Mouse (Mus musculus): ENCODE measurements around the gene Tyw1.

The Tyw1 gene

DNA sequence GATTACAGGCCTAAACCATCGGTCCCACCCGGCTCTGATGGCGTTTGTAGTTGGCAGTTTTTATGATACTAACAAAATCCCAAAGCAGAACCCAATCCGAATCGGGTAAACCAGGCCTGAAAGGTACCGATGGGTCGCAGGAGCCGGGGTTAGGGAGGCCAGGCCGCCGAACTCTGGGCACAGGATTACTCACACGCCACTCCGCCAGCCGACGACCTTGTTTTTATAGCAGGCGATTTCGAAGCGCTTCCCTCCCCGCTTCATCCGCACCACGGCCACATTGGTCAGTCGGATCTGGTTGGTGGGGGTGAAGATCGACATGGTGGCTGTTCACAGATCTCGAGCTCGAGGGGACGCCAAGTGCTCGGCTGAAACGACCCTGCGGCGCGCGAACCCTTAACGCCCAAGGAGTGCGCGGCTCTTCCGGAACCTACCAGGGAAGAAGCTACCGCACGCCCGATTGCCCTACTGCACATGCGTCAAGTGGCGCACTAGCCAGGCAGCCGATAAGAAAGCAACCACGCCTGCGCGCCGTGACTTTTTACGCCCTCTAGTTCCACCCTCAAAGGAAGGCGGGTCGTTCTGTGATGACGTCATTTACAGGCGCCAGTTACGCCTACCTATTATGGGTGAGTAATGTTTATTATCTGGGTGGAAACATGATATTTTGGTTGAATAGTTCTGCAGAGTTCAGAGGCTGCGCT lies at the start of gene Tyw1, which contains the start of gene Sbds:
Gene Tyw1, plus strand, starts transcription at position 603 of the 704 bp plus-strand sequence.
Gene Sbds, minus strand, starts transcription at position 514 of the 704 bp plus-strand sequence.
- peak; percentile 98 to 99 for DNase-seq (ENCODE audit: low spot score in 2 of 2)

DNA sequence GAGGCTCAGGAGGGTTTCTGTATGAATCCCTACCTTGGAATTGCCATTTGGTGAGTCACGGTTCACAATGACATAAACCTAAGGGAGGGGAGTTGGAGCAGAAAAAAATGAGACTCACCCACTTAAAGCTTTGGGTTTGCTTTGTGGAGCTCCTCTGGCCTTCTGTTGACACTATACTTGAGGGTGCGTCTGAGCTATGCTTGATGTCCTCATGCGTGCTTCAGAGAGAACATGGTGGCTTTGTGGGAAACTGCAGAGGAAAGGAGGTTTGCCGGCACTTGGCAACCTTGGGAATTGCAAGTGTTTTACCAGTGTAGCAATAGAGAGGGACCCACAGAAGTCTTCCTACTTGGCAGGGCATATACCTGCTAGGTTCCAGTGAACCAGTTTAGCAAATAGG lies 48.1 kb upstream of the Tyw1 start:
- DNase-seq (ENCODE audit: low spot score in 2 of 2): no peak

DNA sequence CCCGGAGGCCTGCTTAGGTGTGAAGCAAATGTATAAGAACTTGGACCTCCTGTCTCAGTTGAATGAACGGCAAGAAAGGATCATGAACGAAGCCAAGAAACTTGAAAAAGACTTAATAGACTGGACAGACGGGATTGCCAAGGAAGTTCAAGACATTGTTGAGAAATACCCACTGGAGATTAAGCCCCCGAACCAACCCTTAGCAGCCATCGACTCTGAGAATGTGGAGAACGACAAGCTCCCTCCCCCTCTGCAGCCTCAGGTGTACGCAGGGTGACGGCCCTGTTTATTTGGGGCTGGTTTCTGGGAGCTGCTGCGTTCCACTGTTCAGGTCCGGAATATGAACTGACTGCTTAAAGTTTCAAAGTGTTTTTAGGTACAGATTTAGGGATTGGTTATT lies 42.5 kb upstream of the Tyw1 start:
- DNase-seq (ENCODE audit: low spot score in 2 of 2): no peak

- DNase-seq (ENCODE audit: low spot score in 2 of 2): no peak
These were observed 38.6 kb upstream of the Tyw1 start, which contains the start of gene Tmem248 for GRCm38 (mm10) chr5:130216781-130217180. TSS of gene Tmem248 (plus strand) at chr5:130217081.

- no peak for DNase-seq (ENCODE audit: low spot score in 2 of 2)
These were observed 38.0 kb upstream of the Tyw1 start for GRCm38 (mm10) chr5:130217406-130217805.

DNA sequence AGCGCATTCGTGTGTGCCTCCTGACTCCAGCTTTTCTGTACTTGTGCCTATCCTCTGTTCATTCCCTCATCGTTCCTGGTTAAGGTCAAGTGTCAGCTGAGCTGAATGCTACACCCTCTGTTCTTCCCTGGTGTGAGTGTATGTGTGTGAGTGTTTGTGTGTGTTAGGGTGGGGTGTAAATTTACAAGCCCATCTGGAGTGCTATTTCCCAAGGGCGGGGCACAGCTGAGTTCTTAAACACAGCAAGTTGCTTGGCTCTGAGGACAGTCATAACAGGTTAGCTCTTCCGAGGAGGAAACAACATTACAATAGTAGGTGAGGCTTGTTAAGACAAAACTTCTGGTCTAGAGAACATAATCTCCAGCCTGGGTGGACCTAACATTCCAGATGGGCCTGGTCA lies 37.1 kb upstream of the Tyw1 start:
- DNase-seq (ENCODE audit: low spot score in 2 of 2): no peak

- no peak for DNase-seq (ENCODE audit: low spot score in 2 of 2)
These were observed 34.1 kb upstream of the Tyw1 start for GRCm38 (mm10) chr5:130221316-130221715.

DNA sequence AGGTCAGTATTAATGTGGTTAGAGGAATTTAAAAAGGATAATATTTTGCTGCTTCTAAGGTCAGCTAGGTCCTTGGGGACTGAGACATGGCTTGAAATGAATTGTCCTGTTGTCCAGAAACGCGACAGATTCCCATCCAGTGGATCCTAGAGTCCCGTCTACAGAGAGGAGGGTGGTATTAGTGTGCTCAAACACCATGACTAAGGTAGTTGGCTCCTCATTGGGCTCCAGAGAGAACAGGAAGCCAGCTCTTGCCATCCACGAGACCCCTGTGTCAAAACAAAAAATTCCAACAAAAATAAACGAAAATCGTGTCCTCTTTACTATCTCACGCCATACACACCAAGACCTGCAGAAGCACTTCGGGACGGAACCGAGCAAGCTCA lies 33.7 kb upstream of the Tyw1 start:
- no peak for DNase-seq (ENCODE audit: low spot score in 2 of 2)

- DNase-seq (ENCODE audit: low spot score in 2 of 2): peak; percentile 93
These were observed 33.0 kb upstream of the Tyw1 start for GRCm38 (mm10) chr5:130222146-130223004.

GRCm38 (mm10) chr5:130226790-130227189 lies 28.6 kb upstream of the Tyw1 start:
- DNase-seq (ENCODE audit: low spot score in 2 of 2): no peak

GRCm38 (mm10) chr5:130228120-130228519 lies 27.3 kb upstream of the Tyw1 start:
- no peak for DNase-seq (ENCODE audit: low spot score in 2 of 2)

- DNase-seq (ENCODE audit: low spot score in 2 of 2): no peak
These were observed 19.1 kb upstream of the Tyw1 start for GRCm38 (mm10) chr5:130236302-130236701.

DNA sequence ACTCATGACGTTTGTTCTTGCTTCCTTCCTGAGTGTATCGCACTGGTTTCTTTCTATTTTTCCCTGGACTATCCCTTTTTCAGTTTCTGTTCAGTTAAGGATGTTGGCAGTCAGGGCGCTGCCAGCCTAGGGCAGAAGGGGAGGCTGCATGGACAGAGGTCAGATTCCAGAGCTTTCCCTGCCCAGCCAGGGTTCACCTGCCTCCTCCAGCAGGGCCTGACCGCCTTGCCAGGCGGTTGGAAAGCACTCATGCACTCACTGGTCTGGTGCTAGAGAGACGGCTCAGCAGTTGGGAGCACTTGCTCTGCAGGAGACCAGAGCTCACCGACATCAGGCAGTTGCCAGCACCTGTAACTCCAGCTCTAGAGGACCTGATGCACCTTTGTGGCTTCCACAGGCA lies 16.2 kb upstream of the Tyw1 start:
- no peak for DNase-seq (ENCODE audit: low spot score in 2 of 2)

- DNase-seq (ENCODE audit: low spot score in 2 of 2): no peak
These were observed 15.6 kb upstream of the Tyw1 start for GRCm38 (mm10) chr5:130239856-130240255.

GRCm38 (mm10) chr5:130241426-130241825 lies 14.0 kb upstream of the Tyw1 start:
- no peak for DNase-seq (ENCODE audit: low spot score in 2 of 2)

- no peak for DNase-seq (ENCODE audit: low spot score in 2 of 2)
These were observed 7.6 kb upstream of the Tyw1 start for GRCm38 (mm10) chr5:130247823-130248222.

GRCm38 (mm10) chr5:130254164-130255016 lies 1.0 kb upstream of the Tyw1 start:
- peak; percentile 58 to 63 for DNase-seq (ENCODE audit: low spot score in 2 of 2)

GRCm38 (mm10) chr5:130255799-130256525 lies 543 bp downstream of the Tyw1 start:
- DNase-seq (ENCODE audit: low spot score in 2 of 2): peak in 1 of 2 experiments; percentile 17

DNA sequence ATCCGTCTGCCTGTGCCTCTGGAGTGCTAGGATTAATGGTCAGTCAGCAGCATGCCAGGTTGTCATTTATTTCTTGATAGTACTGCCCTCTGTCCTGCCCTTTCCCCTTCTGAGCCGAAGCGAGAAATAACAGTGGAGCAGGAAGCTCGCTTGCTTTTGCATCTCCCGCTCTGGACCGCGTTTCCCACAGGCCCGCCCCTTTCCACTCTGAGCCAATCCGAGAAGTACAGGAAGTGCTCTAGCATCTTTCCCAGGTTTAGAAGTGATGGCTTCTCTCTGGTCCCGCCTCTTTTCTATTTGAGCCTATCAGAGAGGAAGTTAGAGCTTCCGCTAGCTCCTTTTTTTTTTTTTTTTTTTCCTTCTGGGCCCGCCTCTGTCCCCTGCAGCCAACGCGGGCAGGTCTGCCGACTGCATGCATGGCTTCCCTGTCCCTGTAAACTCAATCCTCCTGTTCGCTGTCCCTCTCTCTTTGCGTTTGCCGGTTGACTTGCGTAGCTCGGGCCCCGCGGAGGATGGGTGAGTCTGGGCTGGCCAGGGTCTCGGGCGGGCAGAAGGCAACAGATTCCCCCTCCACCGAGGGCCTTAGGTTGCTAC lies 1.4 kb downstream of the Tyw1 start:
- DNase-seq (ENCODE audit: low spot score in 2 of 2): peak; percentile 97

DNA sequence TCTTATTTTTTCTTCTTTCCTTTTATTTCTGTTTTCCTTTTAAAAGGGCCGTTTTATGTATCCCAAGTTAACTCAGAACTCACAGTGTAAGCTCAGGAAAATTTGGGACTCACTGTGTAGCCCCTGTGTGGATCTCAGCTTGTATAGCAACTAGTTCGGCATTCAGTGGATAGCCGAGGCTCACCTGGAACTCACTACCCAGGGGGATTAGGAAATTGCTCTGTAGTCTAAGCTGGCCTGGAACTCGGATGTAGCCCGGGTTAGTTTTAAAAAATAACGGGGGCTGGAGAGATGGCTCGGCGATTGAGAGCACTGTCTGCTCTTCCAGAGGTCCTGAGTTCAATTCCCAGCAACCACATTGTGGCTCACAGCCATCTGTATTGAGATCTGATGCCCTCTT lies 1.9 kb downstream of the Tyw1 start:
- no peak for DNase-seq (ENCODE audit: low spot score in 2 of 2)

- no peak for DNase-seq (ENCODE audit: low spot score in 2 of 2)
These were observed 8.0 kb downstream of the Tyw1 start for GRCm38 (mm10) chr5:130263454-130263853.
